Mouse (Mus musculus) heart, adult 8-10 months (tissue): Measurements from ENCODE around the gene Ube2z. TPM values are rescaled to one million over a fixed set of nuclear protein-coding genes. Genes with fewer than 3 reads are reported as not detected.
A peak's percentile ranks its signal among the peaks of the same experiment; 100 is the strongest.

Experiments used
- DNase-seq: peaks from one replicate; pipeline ENCODE4 v3.0.0; 2022; ENCODE audit warnings: low spot score
- total RNA-seq, 4 experiments: library from RNA; stranded (reverse); gene quantifications; 2 replicates each; pipeline ENCODE4 v1.2.4; 2022

The Ube2z gene
- total RNA-seq, 4 experiments from 2014 or later, result 28.1 to 32.7 (median 30.7) TPM

DNA sequence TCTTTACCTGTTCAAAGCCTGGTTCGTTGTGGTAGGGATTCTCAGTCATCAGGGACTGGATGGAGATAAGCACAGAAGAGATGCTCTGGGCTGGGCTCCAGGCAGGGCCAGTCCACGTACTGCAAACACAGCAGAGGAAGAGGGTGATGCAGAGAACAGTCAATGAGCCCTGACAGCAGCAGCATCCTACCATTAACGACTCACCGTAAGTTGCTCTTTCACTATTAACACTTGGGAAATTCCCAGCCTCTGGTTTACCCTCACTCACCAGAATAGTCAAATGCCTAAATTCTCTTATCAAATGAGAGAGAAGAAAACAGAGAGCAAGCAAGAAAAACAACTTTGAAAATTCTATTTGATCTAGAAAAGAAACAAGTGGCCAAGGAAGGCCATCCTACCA lies 6.9 kb downstream of the Ube2z start:
- DNase-seq, result no peak

DNA sequence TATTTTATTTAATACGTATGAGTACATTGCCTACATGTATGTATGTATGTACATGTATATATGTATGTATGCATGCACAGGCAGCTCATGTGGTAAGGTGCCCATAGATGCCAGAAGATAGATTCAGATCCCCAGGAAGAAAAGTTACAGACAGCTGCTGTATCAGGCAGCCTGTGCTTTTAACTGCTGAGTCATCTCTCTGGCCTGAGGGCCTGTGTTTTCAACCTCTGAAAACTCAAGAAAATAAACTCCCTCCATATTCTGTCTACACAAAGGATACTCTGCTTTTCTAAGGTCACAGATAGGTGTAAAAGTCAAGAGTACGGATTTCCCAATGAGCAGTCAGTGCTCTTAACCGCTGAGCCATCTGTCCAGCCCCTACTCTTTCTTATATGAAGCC lies 14.3 kb downstream of the Ube2z start:
- DNase-seq, result no peak

DNA sequence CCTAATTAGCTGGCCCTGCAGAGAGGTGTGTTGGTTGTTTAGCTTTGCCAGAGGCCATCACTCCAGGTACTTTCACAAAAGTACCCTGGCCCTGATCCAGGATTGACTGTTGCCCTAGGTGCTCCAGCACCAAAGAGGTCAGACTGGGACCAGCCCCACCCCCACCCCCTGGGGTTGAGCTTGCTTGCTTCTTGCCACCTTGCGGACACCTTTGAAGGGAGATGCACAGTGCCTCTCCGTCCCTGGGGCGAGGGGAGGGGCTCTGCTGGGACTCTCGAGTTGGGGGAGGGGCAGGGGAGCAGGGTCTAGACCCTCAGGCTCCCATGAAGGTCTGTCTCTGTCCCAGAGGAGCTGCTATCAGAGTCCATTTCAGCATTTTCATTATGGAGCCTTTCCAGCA lies 15.2 kb downstream of the Ube2z start:
- no peak for DNase-seq

DNA sequence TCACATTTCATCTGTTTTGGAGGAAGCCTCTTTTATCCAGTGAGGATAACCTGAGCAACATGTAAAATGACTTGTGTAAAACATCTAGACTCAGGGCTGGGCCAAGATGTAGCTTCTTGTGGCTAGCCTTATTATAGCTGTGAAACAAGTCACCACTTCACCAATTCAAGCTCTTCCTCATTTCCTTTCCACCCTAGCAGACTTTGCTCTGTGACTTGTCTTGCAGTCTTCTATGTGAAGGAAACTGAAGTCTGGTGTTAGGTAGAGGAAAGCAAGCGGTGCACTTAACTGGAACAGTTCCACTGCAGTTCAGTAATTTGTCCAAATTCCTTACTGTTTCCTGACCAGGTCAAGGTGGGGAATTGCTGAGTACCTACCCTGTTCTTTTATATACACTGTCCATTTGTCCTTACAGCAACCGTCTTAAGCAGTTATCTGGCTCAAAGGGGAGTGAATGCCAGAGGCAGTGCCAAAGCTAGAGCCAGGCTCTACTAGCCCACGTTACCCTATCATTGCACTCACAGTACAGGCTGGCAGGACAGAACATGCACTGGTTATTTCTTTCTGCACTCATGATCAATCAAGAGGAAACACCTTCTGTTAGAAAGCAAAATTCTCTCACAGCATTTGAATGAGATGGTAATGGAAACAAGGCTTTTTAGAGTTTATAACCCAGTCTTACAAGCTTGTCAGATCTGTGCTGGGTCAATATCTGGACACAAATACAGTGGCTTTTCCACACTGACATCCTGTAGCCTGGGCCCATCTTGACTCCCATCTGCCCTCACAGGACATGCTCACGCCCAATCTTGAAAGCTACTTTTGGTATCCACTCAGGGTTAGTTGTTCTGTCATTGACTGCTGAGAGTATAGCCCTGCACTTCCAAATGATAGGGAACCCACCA lies 17.5 kb downstream of the Ube2z start:
- no peak for DNase-seq

DNA sequence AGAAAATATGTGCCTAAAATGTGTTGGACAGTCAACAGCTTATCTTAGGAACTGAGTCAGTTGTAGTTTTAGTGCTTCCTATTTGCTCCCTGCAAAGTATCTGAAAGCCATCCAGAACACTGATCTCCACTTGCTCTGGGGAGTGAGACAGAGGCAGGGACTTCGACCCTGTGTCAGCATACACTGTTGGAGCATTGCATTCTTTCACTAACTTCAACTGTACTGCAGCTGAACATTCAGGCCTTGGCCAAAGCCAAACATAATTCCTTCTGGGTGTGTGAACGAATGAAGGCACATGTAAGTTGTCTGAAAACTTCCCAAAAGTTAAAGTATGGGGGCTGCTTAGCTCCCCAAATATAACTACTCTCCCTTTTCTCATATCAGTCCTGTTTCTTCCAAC lies 18.4 kb downstream of the Ube2z start:
- DNase-seq, result no peak

DNA sequence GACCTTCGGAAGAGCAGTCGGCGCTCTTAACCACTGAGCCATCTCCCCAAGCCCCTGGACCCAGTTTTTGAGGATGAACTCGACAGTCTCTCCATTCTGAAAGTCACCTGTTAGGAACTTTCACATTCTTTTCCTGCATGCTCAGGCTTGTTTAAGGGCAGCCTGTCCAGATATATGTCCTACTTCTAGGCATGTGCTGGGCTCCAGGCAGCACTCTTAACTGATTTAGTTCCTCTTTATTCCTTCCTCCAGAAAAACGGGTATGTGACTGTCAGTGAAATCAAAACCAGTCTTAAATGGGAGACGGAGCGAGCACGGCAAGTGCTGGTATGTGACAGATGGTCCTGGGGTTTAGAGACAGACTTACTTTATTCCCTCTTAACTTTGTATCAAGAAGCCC lies 19.2 kb downstream of the Ube2z start:
- no peak for DNase-seq

DNA sequence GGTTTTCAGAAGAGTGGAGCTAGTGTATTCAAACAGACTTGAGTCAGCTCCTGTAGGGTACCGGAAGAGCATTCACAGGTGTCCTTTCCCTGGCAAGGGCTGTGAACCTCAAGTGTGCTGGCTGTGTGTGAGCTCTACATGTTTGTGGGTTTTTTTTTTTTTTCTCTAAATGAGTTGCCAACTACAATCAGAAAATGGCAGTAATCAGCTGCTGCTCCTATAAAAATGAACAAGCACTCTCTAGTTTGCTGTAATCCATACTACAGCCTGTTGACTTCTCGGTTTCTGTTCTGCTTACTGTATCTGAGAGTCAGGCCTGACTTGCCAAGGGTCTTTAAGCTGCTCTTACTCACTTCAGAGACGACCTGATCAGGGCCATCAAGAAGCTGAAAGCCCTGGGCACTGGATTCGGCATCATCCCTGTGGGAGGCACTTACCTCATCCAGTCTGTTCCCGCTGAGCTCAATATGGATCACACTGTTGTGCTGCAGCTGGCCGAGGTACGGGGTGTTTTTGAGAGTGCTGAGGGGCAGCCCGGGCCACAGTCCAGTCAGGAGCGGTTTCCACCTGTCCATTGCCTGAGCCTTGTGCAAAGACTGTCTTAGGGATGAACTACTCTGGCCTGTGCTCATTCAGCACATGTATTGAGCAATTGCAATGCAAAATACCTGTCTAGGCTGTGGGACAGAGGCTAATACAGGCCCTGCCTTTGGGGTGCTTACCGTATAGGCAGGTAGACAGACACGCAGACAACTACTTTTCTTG lies 20.2 kb downstream of the Ube2z start:
- no peak for DNase-seq

DNA sequence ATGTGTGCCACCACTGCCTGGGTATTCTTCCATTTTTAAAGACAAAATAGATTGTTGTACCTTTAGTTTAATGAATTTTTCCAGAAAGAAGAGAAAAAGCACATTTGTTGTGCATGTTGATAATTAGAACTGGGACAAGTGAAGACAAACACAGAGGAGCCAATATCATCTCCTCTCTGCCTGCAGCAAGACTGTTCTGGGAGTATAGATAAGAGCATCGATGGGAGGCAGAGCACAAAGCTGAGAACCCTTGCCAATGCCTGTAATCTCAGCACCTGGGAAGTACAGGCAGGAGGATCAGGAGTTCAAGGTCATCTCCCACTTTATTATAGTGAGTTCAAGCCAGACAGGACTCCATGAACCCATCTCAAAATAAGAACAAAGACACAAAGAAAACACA lies 26.6 kb downstream of the Ube2z start:
- no peak for DNase-seq

DNA sequence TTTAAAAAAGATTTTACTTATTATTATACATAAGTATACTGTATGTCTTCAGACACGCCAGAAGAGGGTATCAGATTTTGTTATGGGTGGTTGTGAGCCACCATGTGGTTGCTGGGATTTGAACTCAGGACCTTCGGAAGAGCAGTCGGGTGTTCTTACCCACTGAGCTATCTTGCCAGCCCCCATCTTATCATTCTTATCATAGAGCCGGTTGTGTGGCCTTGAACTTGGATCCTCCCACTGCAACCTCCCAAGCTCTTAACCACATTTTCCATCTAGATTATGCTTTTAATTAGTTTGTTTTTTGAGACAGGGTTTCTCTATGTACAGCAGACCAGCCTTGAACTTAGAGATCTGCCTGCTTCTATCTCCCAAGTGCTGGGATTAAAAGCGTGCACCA lies 27.7 kb downstream of the Ube2z start:
- no peak for DNase-seq

DNA sequence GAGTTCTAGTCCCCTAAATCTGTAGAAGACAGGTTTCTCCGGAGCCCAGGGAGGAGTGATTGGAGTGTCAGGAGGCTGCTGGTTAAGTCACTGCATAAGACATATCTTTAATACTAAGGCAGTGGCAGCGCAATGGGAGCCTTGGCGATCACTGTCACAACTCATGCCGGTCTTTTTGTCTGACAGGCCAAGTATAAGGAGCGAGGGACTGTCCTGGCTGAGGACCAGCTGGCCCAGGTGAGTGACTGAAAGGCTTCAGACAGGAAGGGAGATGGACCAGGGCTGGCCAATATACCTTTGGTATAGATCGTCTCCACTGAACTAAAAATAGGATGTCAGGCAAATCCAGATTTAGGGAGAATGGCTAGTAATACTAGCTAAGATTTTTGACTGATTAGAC lies 30.1 kb downstream of the Ube2z start:
- DNase-seq, result no peak

DNA sequence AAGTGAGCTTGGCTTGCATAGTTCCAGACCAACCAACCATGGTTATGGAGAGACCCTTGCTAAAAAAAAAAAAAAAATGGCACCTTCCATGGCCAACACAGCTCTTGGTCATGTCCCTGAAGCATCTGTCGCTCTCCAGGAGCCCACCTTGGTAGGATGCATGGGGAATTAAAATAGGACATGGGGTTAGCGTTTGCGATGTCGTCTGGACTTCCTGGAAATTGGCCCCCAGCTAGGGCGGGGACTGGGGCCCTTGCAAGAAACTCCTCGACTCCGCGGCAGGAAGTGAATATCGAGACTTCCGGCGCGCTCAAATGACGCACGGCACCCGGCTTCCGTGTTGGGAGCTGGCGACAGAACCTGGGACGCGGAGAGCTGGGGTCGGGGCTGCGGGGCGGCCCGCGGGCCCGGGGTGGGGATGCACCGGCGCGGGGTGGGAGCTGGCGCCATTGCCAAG lies 30.6 kb downstream of the Ube2z start, which contains the start of gene Snf8:
Gene Snf8 (plus strand): TSS at position 290 of the 457 bp plus-strand sequence.
- DNase-seq, result peak; percentile 93

DNA sequence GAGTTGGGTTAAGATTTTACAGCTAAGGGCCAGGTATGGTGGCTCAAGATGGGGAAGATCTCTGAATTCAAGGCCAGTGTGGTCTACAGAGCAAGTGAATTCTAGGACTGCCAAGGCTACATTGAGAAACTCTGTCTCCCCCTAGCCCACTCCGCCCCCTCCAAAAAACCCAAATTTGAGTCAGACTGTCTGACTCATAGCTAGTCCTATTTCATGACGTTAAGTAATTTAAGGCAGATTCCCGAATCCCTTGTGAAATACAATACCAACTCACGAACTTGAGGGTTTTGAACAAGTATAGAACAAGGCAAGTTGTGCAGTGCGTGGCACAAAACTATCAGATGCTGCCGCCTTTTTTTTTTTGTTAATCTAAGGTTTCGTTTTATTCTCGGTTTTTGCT lies 31.1 kb downstream of the Ube2z start:
- DNase-seq, result no peak

DNA sequence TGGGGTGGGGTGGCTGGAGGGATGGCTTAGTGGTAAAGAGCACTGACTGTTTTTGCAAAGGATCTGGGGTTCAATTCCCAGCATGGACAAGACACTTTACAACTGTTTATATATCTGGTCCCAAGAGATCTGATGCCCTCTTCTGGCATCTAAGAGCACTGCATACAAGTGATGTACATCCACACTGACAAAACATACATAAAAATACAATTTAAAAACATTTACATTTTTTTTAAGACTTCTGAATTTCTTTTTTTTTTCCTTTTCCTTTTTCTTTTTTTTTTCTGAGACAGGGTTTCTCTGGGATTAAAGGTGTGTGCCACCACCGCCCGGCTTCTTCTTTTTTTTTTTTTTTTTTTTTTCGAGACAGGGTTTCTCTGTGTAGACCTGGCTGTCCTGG lies 31.9 kb downstream of the Ube2z start:
- no peak for DNase-seq

DNA sequence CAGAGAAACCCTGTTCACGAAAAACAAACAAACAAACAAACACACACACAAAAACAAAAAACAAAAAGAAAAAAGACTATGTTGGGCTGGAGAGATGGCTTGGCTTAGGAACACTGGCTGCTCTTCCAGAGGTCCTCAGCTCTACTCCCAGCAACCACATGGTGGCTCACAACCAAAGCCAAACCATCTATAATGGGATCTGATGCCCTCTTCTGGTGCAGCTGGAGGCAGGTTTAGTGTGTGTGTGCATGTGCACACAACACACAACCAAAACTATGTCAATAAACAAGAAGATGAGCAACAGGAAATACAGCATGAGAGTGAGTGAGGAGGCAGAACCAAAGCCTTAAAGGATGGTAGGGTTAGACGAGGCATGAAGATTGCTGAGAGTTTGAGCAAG lies 33.5 kb downstream of the Ube2z start:
- no peak for DNase-seq

DNA sequence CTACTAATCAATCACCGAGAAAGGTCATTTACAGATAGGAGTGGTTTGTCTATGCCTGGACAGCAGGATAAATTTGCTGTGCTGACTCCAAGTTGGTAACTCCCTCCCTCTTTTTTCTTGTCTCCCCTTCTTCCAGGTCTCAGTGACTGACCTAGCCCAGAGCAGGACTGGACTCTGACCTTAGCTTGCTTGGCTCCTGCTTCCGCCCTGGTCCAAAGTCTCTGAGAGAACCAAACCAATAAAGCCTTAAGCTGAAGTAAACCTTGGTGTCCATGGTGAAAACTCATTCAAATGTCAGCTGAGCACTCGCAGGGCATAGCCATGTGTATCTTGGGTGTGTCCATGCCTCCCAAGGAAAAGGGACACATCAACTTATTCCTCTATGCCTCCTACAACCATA lies 34.6 kb downstream of the Ube2z start:
- no peak for DNase-seq

DNA sequence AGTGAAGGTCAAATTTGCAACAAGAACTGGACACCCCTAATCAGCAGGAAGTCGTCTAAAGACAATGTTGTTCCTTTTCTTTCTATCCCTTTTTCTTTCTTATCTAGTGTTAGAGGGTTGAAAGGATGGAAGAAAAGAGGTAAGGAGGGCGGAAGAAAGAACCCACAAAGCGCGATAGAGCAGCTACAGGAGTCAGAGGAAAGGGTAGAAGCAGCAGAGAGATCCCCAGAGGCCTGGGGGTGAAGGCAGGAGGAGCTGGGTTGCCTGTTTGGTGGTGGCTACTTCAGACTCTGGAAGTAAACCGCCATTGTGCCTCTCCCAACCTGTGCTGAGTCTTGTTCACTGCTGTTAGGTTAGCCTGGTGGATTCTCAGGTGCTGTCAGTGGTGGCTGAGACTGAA lies 37.1 kb downstream of the Ube2z start:
- DNase-seq, result no peak

DNA sequence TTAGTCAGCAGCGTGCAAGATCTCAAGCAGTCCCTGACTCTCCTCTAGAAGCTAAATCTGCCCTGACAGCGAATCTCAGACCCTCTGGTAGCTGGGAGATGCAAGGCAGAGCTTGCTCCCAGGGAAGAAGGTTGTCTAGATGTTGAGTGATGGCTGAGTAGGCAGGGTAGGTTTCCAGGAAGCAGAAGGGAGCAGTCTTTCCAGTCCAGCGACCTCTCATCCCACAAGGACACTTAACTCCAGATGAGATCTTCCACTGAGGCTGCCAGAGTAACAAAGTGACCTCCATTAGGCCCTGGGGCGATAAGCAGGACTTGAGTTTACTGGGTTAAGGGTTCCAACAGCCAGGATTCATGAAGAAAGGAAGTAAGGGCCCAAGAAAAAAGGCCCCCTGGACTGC lies 44.6 kb downstream of the Ube2z start:
- DNase-seq, result no peak

DNA sequence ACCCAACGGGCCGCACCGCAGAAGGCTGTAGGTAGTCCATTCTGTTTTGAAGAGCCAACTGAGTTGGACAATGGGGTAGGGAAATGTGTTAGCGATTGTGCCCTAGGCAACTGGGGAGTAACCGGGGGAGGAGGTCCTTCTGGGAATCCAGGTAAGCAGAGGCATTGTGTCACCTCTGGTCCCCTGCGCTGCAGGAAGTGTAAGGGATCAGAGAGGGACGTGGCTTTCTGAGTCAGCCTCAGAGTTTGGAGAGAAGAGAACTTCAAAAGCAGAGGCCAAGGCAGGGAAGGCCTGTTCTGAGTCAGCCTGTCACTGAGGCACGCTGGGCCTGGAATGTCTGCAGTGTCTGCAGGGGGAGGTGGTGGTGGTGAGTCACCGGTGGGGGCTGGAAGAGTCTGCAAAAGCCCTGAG lies 47.2 kb downstream of the Ube2z start:
- DNase-seq, result no peak

DNA sequence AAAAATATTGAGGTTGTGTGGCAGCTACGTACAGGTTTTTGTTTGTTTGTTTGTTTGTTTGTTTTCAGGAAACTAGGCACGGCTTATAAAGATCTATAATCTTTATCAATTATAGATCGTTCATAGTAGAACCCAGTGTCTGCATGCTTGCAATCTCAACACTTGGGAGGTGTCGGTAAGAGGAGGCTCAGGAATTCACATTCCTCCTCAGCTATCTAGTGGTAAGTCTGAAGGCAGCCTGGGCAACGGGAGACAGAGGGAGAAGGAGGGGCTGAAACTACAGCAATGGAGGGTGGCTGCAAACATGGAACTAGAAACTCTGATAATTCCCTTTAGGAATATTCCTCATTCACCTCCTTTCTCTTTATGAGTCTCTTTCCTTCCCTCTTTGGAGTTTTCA lies 49.8 kb downstream of the Ube2z start:
- no peak for DNase-seq

DNA sequence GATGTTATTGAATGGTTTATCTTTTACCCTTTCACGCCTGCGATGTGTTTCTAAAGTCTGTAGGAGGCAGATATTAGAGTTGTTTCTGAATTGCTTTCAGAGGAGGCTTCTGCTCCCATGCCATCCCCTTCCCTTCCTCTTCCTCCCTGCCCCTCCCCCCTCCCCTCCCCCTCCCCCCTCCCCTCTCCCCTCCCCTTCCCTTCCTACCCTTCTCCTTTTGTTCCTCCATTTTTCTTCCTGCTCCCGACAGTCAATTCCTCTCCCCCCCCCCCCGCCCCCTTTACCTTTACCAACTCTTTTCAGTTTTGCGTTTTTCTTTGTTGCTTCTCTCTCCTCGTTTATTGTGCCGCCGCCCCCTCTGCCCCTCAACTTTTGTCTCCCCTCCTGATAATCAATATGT lies 53.2 kb downstream of the Ube2z start:
- no peak for DNase-seq

DNA sequence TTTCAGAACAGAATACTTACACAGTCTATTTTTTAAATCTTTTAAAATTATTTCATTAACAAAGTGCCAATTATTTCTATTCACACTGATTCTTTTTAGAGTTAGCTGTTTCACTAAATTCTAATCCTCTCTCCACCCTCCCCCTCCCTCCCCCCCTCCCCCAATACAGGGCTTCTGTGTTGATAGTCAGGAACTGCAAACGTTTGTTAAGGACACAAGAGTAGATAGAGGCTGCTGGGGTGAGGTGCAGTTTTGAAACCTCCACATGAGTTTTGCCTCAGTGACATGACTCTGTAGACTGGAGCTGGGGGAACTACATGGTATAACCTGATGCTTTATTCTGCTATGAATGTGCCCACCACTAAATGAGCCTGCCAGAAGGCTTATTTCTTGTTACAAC lies 56.4 kb downstream of the Ube2z start:
- DNase-seq, result no peak

DNA sequence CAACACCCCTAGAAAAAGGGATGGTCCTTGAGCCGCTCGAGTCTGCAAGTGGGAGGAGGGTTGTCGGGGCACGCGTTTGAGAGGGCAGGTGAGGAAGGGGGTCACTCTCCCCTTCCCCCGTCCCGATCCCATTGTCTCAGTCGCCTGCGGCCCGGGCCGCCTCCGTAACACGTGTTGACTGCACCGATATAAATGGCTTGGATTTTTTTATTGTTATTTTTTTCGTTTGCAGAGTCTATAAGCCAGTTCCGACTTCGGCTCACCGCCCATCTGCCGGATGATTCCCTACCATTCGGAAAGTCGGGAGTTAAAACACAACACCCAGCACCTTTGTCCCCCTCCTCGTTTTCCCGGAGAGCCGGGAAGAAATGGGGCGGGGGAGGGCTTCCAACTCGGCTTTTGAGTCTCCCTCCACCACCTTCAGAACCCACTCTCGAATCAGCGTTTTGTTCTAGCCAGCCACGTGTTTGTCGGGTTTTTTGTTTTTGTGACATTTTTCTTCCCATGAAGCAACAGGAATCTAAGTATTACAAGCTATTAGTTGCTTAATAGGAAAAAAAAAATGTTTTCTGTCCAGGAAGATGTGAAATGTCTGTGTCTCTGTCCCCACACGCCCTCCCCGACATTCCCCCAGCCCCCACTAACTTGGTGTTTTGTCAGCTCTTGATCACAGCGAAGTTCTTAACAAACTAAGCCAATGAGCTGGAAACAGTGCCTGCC lies 57.5 kb downstream of the Ube2z start:
- no peak for DNase-seq
